Mouse (Mus musculus) retina, adult 2 months (tissue): ENCODE results near the gene Foxn2.
A peak's percentile ranks its signal among the peaks of the same experiment; 100 is the strongest.
"Not testable (repeated sequence)": the region's sequence is repeated elsewhere in the genome, so short reads cannot be mapped to it uniquely, and the experiment has no call there.

Source experiments
- DNase-seq: peaks from one replicate; pipeline ENCODE4 v3.0.0-alpha.2; 2012; ENCODE audit warnings: low read depth, low spot score

The Foxn2 gene

GRCm38 (mm10) chr17:88440285-88441000 lies at the start of gene Foxn2:
TSS of gene Foxn2 (plus strand) at chr17:88440711.
- DNase-seq, result peak; percentile 87

- DNase-seq, result no peak
Measured at GRCm38 (mm10) chr17:88397501-88397900, 43.0 kb upstream of the Foxn2 start.

GRCm38 (mm10) chr17:88398090-88398489 lies 42.4 kb upstream of the Foxn2 start:
- no peak for DNase-seq

- no peak for DNase-seq
Measured at GRCm38 (mm10) chr17:88398854-88399253, 41.7 kb upstream of the Foxn2 start.

- no peak for DNase-seq
Measured at GRCm38 (mm10) chr17:88400122-88400521, 40.4 kb upstream of the Foxn2 start.

- no peak for DNase-seq
Measured at GRCm38 (mm10) chr17:88400702-88401475, 39.6 kb upstream of the Foxn2 start.

- DNase-seq, result no peak
Measured at GRCm38 (mm10) chr17:88403269-88403668, 37.2 kb upstream of the Foxn2 start.

GRCm38 (mm10) chr17:88404471-88404870 lies 36.0 kb upstream of the Foxn2 start:
- DNase-seq, result no peak

- DNase-seq, result no peak
Measured at GRCm38 (mm10) chr17:88405076-88405475, 35.4 kb upstream of the Foxn2 start.

- DNase-seq, result no peak
Measured at GRCm38 (mm10) chr17:88409706-88410105, 30.8 kb upstream of the Foxn2 start.

- DNase-seq, result no peak
Measured at GRCm38 (mm10) chr17:88413155-88413836, 27.2 kb upstream of the Foxn2 start.

- no peak for DNase-seq
Measured at GRCm38 (mm10) chr17:88420426-88420825, 20.1 kb upstream of the Foxn2 start.

GRCm38 (mm10) chr17:88421246-88421645 lies 19.3 kb upstream of the Foxn2 start:
- DNase-seq, result no peak

GRCm38 (mm10) chr17:88430719-88431118 lies 9.8 kb upstream of the Foxn2 start:
- no peak for DNase-seq

- DNase-seq, result no peak
Measured at GRCm38 (mm10) chr17:88431486-88431885, 9.0 kb upstream of the Foxn2 start.

- DNase-seq, result no peak
Measured at GRCm38 (mm10) chr17:88431987-88432386, 8.5 kb upstream of the Foxn2 start.

- no peak for DNase-seq
Measured at GRCm38 (mm10) chr17:88435322-88435721, 5.2 kb upstream of the Foxn2 start.

GRCm38 (mm10) chr17:88436284-88436683 lies 4.2 kb upstream of the Foxn2 start:
- DNase-seq, result no peak

- not testable (repeated sequence) for DNase-seq
Measured at GRCm38 (mm10) chr17:88436749-88437148, 3.8 kb upstream of the Foxn2 start.

GRCm38 (mm10) chr17:88437391-88437790 lies 3.1 kb upstream of the Foxn2 start:
- DNase-seq, result no peak

- DNase-seq, result no peak
Measured at GRCm38 (mm10) chr17:88439536-88440050, 918 bp upstream of the Foxn2 start.

- DNase-seq, result no peak
Measured at GRCm38 (mm10) chr17:88441001-88441431, 505 bp downstream of the Foxn2 start.
